Comparison of ENCODE assay signal across 10 mouse cellular contexts in genomic region chr13:9014431-9014830, GRCm38 (mm10). TPM values are rescaled to one million over a fixed set of nuclear protein-coding genes. Genes with fewer than 3 reads are reported as not detected.
DNase-seq lines count a peak whose midpoint lies in the region; ATAC-seq lines count a peak whose summit lies in the region.
"Had no signal": no experiment of that assay in that cellular context is flagged by ENCODE, and none has a peak within 500 bp of the region (broad histone marks: within the 10 kb centered on the region; RNA-seq: fewer than 3 reads in every experiment).

No protein-coding gene starts in this region.

- no peak overlapping the region for H3K9ac ChIP-seq in intestine, embryonic 15.5 days

- DNase-seq in spleen, adult 12 weeks (ENCODE audit: low spot score) = peak; percentile 19
- DNase-seq in spleen, adult 18-20 months = no peak
- DNase-seq in lung, adult 18-20 months = peak; percentile 79 to 82
- DNase-seq in left cerebral cortex, adult 18-20 months (ENCODE audit: low spot score in 2 of 2) = no peak
- no peak for DNase-seq in frontal cortex, postnatal 25 days (ENCODE audit: low spot score in 2 of 2)
- DNase-seq in T-cell, adult 2 months (ENCODE audit: low spot score) = no peak
- no peak for DNase-seq in urinary bladder, postnatal 4 days (ENCODE audit: low spot score in 2 of 2)
- DNase-seq: gastrocnemius, postnatal 25 days; layer of hippocampus, adult 9-11 months had no signal

- ATAC-seq in intestine, embryonic 15.5 days = 0 out of 2 replicates have a peak, but pooled peaks have one; percentile 47

- no peak overlapping the region for H3K4me2 ChIP-seq in intestine, embryonic 15.5 days (replicated peaks)

- H3K27me3 ChIP-seq in intestine, embryonic 15.5 days (replicated peaks) = no peaks in the 10 kb centered on the region

- no peak overlapping the region for H3K4me3 ChIP-seq in intestine, embryonic 15.5 days (replicated peaks)

- no peak overlapping the region for H3K27ac ChIP-seq in intestine, embryonic 15.5 days

- no peaks in the 10 kb centered on the region for H3K9me3 ChIP-seq in intestine, embryonic 15.5 days

- no peaks in the 10 kb centered on the region for H3K36me3 ChIP-seq in intestine, embryonic 15.5 days

- 15% methylated on average over 3 of the region's 3 CpGs for WGBS in intestine, embryonic 15.5 days

- H3K4me1 ChIP-seq in intestine, embryonic 15.5 days (replicated peaks) = no peaks in the 10 kb centered on the region

RNA-seq across cellular contexts. Expression of gene Gtpbp4, which starts 18.5 kb away (rescaled TPM):
- polyA plus RNA-seq in intestine, embryonic 15.5 days (2015; fragmentation: Nextera tagmentation; extraction: Ambion mirVana) = 75.6 and 77.8 TPM in 2 replicates
- 10 to 100 TPM; 39.5 to 46.7 TPM for total RNA-seq in left cerebral cortex, adult 18-20 months (2021)

Comparison
In these comparisons a context has a peak if more than half of its experiments do, and no peak if none do; other contexts are left out.
1. DNase-seq: peak in spleen, adult 12 weeks (single experiment) and lung, adult 18-20 months (2 of 2); none in spleen, adult 18-20 months (0 of 2), left cerebral cortex, adult 18-20 months (0 of 2), frontal cortex, postnatal 25 days (0 of 2), T-cell, adult 2 months (single experiment) and urinary bladder, postnatal 4 days (0 of 2).